Mouse (Mus musculus): ENCODE data around the gene Anapc2. TPM values are rescaled to one million over a fixed set of nuclear protein-coding genes. Genes with fewer than 3 reads are reported as not detected.

The Anapc2 gene
- 10 to 100 TPM; 76.5 to 81.3 TPM for total RNA-seq (2021)
- long read RNA-seq, experiment 1, transcript Anapc2-201 (13 exons, 3,004 nt) = major isoform, 97 of 120 reads
- long read RNA-seq, experiment 1, partial matches to known transcripts = 14 of 120 reads
- long read RNA-seq, experiment 1, other reads (novel, unspliced or antisense) = 9 of 120 reads
- long read RNA-seq, experiment 2, transcript Anapc2-201 (13 exons, 3,004 nt) = major isoform, 24 of 31 reads
- long read RNA-seq, experiment 2, partial matches to known transcripts = 2 of 31 reads
- long read RNA-seq, experiment 2, other reads (novel, unspliced or antisense) = 5 of 31 reads

- peak; percentile 97 to 99 for DNase-seq
Observed at GRCm38 (mm10) chr2:25271827-25272511, at the start of gene Anapc2, which contains the start of gene Ssna1. Gene Anapc2, plus strand, starts transcription at chr2:25272478. Gene Ssna1, minus strand, starts transcription at chr2:25272438.

GRCm38 (mm10) chr2:25223681-25224491 is 48.4 kb upstream of the Anapc2 start:
- DNase-seq = peak; percentile 94 to 95

- no peak for DNase-seq
Observed at GRCm38 (mm10) chr2:25224492-25224765, 47.8 kb upstream of the Anapc2 start, which contains the start of gene Tubb4b. Gene Tubb4b, minus strand, starts transcription at chr2:25224702.

GRCm38 (mm10) chr2:25224766-25225752 is 47.2 kb upstream of the Anapc2 start:
- peak; percentile 96 to 98 for DNase-seq

GRCm38 (mm10) chr2:25225811-25226379 is 46.4 kb upstream of the Anapc2 start:
- no peak for DNase-seq

GRCm38 (mm10) chr2:25226864-25227263 is 45.4 kb upstream of the Anapc2 start:
- DNase-seq = peak in 1 of 2 experiments; percentile 25

GRCm38 (mm10) chr2:25227406-25227805 is 44.9 kb upstream of the Anapc2 start:
- DNase-seq = no peak

- peak; percentile 86 to 93 for DNase-seq
Observed at GRCm38 (mm10) chr2:25228431-25228889, 43.8 kb upstream of the Anapc2 start.

GRCm38 (mm10) chr2:25228995-25229530 is 43.2 kb upstream of the Anapc2 start:
- DNase-seq = no peak

- DNase-seq = no peak
Observed at GRCm38 (mm10) chr2:25229582-25229981, 42.7 kb upstream of the Anapc2 start.

- no peak for DNase-seq
Observed at GRCm38 (mm10) chr2:25230581-25230980, 41.7 kb upstream of the Anapc2 start.

GRCm38 (mm10) chr2:25231038-25231437 is 41.2 kb upstream of the Anapc2 start:
- DNase-seq = no peak

GRCm38 (mm10) chr2:25233421-25233820 is 38.9 kb upstream of the Anapc2 start:
- no peak for DNase-seq

- no peak for DNase-seq
Observed at GRCm38 (mm10) chr2:25234050-25234449, 38.2 kb upstream of the Anapc2 start, which contains the start of gene Slc34a3. Gene Slc34a3, minus strand, starts transcription at chr2:25234364.

- DNase-seq = no peak
Observed at GRCm38 (mm10) chr2:25234551-25235220, 37.6 kb upstream of the Anapc2 start.

- DNase-seq = no peak
Observed at GRCm38 (mm10) chr2:25236614-25237013, 35.7 kb upstream of the Anapc2 start, which contains the start of gene Rnf224. Gene Rnf224, minus strand, starts transcription at chr2:25236787.

GRCm38 (mm10) chr2:25237522-25237921 is 34.8 kb upstream of the Anapc2 start:
- no peak for DNase-seq

- no peak for DNase-seq
Observed at GRCm38 (mm10) chr2:25238106-25238505, 34.2 kb upstream of the Anapc2 start.

- no peak for DNase-seq
Observed at GRCm38 (mm10) chr2:25239766-25240165, 32.5 kb upstream of the Anapc2 start.

GRCm38 (mm10) chr2:25240310-25240709 is 32.0 kb upstream of the Anapc2 start:
- DNase-seq = no peak

All from adrenal gland, postnatal 36 days (tissue).